Mouse (Mus musculus) CD8-positive naive resting alpha-beta T cell, adult 57 days (primary cell): ENCODE data around the gene Taf9. TPM values are rescaled to one million over a fixed set of nuclear protein-coding genes. Genes with fewer than 3 reads are reported as not detected.

Experiments used
- total RNA-seq: library from RNA; stranded (reverse); gene quantifications from one replicate; pipeline ENCODE4 v1.2.4, GENCODE M21; 2023

The Taf9 gene
- 16.7 TPM for total RNA-seq

GRCm38 (mm10) chr13:100651439-100652186, at the start of gene Taf9:
Gene Taf9, plus strand, starts transcription at chr13:100651579.

GRCm38 (mm10) chr13:100616181-100617087, 34.9 kb upstream of the Taf9 start, which contains the start of gene Marveld2:
Gene Marveld2, minus strand, starts transcription at chr13:100616971.

GRCm38 (mm10) chr13:100650550-100651438, 585 bp upstream of the Taf9 start, which contains the start of the genes Ak6 and Rad17:
Gene Ak6, plus strand, starts transcription at chr13:100650979.
Gene Rad17, minus strand, starts transcription at chr13:100651051.

GRCm38 (mm10) chr13:100669291-100670022, 18.1 kb downstream of the Taf9 start, which contains the start of gene Ccdc125:
Gene Ccdc125, plus strand, starts transcription at chr13:100669717.

Other genes with a start within 250 kb of the Taf9 start
- gene Naip1, start 198.7 kb upstream of the Taf9 start, total RNA-seq, result not detected
- 57.7 TPM for gene Gtf2h2, start 159.0 kb upstream of the Taf9 start, total RNA-seq
- gene Ocln, start 98.9 kb upstream of the Taf9 start, total RNA-seq, result not detected
- gene Marveld2, start 34.6 kb upstream of the Taf9 start, total RNA-seq, result 2.9 TPM
- 46.1 TPM for gene Ak6, start 600 bp upstream of the Taf9 start, total RNA-seq
- 22.8 TPM for gene Rad17, start 528 bp upstream of the Taf9 start, total RNA-seq
- 14.5 TPM for gene Ccdc125, start 18.1 kb downstream of the Taf9 start, total RNA-seq
- 33.9 TPM for gene Cdk7, start 79.4 kb downstream of the Taf9 start, total RNA-seq
- gene Mrps36, start 93.1 kb downstream of the Taf9 start, total RNA-seq, result 31.5 TPM
- 1.1 TPM for gene Cenph, start 124.3 kb downstream of the Taf9 start, total RNA-seq
- gene Ccnb1, start 135.0 kb downstream of the Taf9 start, total RNA-seq, result 1.1 TPM
- 45.0 TPM for gene Slc30a5, start 181.8 kb downstream of the Taf9 start, total RNA-seq